Mouse (Mus musculus) liver, adult 2 months (tissue): Measurements from ENCODE around the gene Cetn4.

Experiments used
- CTCF ChIP-seq: fragments of 200-500 bp; IDR thresholded peaks from 2 replicates; pipeline ENCODE4 v1.5.1; 2011; ENCODE audit warnings: low read depth, low read length, control low read depth
- POLR2A ChIP-seq: fragments of 200-500 bp; IDR thresholded peaks from 2 replicates; pipeline ENCODE4 v1.6.1; 2011; ENCODE audit warnings: low read length, control low read depth; ENCODE audit not compliant: insufficient read depth; ENCODE audit errors: extremely low read depth

DNA sequence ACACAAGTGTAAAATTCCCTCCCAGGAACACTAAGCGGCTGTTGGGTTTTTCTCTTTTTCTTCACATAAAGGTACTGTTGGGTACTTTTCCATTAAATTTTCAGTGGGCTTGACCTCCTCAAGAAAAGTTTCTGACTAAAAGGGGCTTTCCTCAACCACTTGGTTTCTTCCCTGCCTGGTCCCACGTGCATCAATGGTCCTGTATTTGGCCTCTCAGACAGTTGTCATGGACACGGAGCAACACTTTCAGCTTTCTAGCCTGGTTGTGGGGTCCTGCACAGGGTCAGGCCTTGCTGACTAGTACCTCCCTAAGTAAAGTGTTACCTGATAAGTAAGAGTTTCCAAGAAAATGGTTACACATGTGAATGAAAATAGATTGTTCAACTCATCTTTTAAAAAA, 13.0 kb downstream of the Cetn4 start:
- no peak for TF ChIP-seq CTCF
- TF ChIP-seq POLR2A = no peak
